Mouse (Mus musculus) adrenal gland, adult 8-10 months (tissue): ENCODE measurements around the gene Traf6. TPM values are rescaled to one million over a fixed set of nuclear protein-coding genes. Genes with fewer than 3 reads are reported as not detected.

Experiments
- total RNA-seq, 4 experiments: library from RNA; stranded (reverse); gene quantifications; 2 replicates each; pipeline ENCODE4 v1.2.4; 2022

Traf6 gene
- total RNA-seq, 4 experiments from 2014 or later: 20.3 to 25.4 (median 22.1) TPM

Other genes starting within 250 kb of the Traf6 start
- not detected for gene Rag2, start 53.7 kb upstream of the Traf6 start, total RNA-seq
- gene Rag1, start 28.9 kb upstream of the Traf6 start, total RNA-seq: under 1 TPM in 2 of 4 experiments, not detected in 2; 0.03 to 0.07 TPM
- gene B230118H07Rik, start 28.9 kb upstream of the Traf6 start, total RNA-seq: 10 to 100 TPM; 27.3 to 55.4 (median 32.3) TPM
- gene Prr5l, start 204.6 kb downstream of the Traf6 start, total RNA-seq: 1 to 10 TPM; 3.7 to 9.2 (median 4.7) TPM
- gene Commd9, start 207.8 kb downstream of the Traf6 start, total RNA-seq: 10 to 100 TPM; 42.1 to 54.8 (median 44.4) TPM